Mouse (Mus musculus): ENCODE measurements around the gene Olfr923.
"Not testable (repeated sequence)": the region's sequence is repeated elsewhere in the genome, so short reads cannot be mapped to it uniquely, and the experiment has no call there.

Gene Olfr923

DNA sequence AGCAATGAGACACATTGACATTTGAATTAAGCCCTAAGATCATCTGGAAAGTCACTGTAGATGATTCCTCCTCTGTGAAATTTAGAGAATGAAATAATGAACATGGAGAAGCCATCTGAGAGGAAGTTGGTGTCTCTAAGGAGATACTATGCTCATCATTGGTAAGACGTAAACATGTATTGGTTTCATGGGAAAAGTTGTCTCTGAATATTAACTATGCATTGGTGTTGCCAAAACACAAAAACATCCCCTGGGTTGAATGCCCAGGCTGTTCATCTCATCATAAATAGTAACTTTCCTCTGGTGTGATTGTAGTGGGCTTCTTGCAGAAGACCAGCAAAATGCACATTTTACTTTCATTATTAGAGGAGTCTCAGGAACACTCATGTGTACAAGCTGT, at the start of gene Olfr923:
TSS of gene Olfr923 (plus strand) at position 301 of the 400 bp plus-strand sequence.
- DNase-seq (ENCODE audit: low read depth), result no peak

DNA sequence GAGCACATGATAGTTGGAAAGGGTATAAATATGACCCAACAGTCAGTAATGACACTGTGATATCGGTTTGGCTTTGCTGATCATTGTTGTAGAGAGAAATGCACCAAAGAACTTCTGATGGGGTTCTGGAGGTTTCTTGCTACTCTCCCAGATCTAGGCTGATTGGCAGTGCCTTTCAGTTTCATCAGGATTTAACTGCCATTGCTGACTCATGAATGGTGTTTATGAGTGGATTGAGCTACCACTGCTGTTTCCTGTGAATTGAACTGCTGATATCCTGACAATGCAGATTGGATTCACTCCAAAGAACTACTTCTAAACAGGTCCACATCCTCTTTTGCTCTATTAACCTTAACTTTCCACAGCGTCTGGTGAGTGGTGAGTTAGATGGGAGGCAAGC, 33.7 kb upstream of the Olfr923 start:
- DNase-seq (ENCODE audit: low read depth), result no peak

DNA sequence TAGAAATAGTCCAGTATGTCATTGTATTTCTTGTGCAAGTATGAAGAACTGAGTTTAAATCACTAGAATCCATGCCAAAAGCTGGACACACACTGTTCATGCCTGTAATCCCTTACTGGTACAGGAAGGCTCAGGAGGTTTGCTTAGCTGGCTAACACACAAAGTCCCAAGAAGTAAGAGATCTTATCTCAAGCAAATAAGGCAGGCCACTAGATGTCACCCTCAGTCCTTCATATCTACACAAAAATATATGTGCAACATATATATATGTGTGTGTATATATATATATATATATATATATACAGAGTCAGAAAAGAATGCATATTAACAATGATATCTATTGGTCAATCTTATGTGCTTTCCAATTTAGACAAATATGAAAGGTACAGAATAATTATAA, 20.6 kb upstream of the Olfr923 start:
- DNase-seq (ENCODE audit: low read depth), result peak; percentile 2

DNA sequence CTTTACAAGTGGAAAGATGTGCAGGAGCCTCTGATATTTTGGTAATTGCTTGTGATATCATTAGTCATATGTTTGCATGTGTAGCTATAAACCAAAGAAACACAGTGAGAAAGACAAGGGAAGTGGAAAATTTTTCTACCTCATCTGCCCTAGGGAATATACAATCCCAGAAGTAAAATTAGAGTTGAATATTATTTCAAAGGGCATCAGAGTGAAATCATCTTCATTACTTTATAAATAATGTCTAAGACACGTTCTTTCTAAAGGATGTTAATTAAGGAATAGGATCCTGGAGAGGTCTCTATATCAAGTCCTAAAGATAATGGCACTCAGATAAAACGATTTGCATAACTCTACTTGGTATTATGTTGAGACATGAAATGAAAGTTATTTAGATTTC, 12.0 kb upstream of the Olfr923 start, which contains the start of gene Olfr922:
TSS of gene Olfr922 (plus strand) at position 301 of the 400 bp plus-strand sequence.
- DNase-seq (ENCODE audit: low read depth), result no peak

DNA sequence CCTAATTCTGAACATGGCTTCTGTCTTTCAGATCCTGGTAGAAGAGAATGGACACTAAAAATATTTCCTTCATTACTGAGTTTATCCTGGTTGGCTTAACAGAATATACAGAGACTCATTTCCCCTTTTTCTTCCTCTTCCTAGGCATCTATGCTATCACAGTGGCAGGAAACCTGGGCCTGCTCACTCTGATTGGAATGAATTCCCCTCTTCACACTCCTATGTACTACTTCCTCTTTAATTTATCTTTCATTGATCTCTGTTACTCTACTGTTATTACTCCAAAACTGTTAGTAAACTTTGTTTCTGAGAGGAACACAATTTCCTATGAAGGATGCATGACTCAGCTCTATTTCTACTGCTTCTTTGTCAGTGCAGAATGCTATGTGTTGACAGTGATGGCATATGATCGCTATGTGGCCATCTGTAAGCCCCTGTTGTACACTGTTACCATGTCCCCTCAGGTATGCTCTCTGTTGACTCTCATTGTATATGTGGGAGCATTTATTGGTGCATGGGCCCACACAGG, 10.8 kb upstream of the Olfr923 start:
- no peak for DNase-seq (ENCODE audit: low read depth)

DNA sequence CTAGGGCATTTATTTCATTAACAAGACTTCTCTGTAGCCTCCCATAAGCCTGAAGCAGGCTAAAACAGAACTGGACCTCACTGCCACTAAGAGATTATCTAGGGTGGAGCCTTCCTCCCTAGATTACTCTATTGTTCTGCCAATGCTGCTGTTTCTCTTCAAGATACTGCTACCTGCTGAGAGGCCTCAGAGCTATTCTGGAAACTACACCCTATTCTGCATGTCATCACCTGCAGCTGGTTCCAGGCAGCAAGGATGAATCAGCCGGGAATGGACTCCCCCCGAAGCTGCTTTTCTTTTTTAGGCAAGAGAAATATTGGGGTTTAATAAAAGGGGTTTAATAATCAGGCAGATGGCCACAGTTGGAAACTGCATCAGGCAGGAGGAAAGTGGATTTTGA, 6.7 kb downstream of the Olfr923 start:
- DNase-seq (ENCODE audit: low read depth), result no peak

DNA sequence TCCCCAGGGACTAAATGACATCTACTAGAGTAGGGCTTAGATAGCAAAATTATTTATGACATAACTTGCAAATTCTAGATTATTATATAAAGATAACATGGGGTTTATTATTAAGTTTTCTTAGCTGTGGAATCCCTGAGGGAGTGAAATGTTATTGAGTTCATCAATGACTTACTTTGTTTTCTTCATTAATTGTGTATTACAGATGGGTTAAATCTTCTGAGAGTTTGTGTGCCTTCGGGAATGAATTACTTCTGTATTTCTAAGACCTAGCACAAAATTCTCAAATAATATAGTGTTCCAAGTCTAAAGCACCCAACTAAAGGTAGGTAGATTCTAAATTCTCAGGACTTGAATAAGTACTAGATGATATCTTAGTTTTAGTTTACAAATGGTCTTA, 17.8 kb downstream of the Olfr923 start, which contains the start of gene Olfr924:
TSS of gene Olfr924 (plus strand) at position 301 of the 400 bp plus-strand sequence.
- no peak for DNase-seq (ENCODE audit: low read depth)

DNA sequence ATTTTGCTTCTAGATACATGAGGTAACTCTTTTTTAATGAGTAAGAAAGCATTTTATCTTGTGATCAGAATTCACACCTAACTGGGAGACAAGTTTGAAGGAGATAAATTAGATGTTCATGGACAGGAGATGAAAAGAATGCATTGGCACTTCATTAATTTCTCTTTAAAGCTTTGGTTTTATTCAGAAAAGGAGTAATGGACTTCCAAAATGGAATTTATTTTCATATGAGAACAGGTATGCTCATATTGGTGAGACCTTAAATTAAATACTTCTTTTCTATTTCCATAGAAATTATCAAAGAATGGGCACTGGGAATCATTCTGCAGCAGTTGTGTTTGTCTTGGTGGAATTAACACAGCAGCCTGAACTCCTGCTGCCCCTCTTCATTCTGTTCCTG, 28.4 kb downstream of the Olfr923 start, which contains the start of gene Olfr26:
TSS of gene Olfr26 (plus strand) at position 301 of the 400 bp plus-strand sequence.
- DNase-seq (ENCODE audit: low read depth), result no peak

DNA sequence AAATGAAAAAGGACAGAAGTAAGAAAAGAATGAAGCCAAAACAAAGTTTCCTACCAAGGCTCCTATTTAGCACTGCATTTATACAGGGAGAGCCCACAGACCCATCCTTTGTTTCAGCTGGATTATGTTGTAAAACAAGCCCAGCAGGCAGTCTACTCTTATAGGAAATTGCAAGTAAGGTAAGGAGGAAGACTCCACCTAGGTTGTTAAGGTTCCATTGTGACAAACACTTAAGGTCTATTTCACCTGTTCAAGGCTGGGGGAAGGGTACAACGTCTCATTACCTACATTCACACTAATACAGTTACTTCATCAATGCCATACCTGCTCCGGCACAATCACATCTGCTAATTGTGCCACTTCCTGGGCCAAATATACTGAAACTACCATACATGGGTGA, 48.5 kb downstream of the Olfr923 start:
- DNase-seq (ENCODE audit: low read depth), result not testable (repeated sequence)

DNA sequence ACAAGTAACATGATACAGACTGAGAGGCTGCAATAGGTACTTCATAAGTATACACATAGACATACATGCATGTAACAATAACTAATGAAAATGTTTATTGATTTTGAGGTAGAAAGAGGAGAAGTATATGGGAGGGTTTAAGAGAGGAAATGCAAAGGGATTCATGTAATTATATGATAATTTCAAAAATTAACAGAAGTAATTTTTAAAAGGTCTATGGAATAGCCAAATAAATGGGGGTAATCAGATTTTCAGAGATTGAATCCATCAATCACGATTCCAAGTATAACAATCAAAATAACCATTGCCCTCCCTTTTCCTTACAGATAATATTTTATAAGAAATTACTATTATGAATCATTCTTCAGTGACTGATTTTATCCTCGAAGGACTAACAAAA, 50.5 kb downstream of the Olfr923 start, which contains the start of gene Olfr926:
TSS of gene Olfr926 (plus strand) at position 301 of the 400 bp plus-strand sequence.
- DNase-seq (ENCODE audit: low read depth), result no peak
